Mouse (Mus musculus): Measurements from ENCODE around the gene Slc25a47. TPM values are rescaled to one million over a fixed set of nuclear protein-coding genes. Genes with fewer than 3 reads are reported as not detected.

The Slc25a47 gene
- polyA plus RNA-seq, 1 experiment = 0.82 TPM

GRCm38 (mm10) chr12:108902940-108903339 is 67.1 kb downstream of the Slc25a47 start:
- Histone ChIP-seq H3K4me3 (ENCODE audit: insufficient read depth, low read length) (no peak overlapping the region), H3K27ac (ENCODE audit: insufficient read depth, low read depth, low read length) (no peak overlapping the region), H3K4me1 (ENCODE audit: control insufficient read depth, insufficient read depth, low read length) (peaks cover 6% of the 10 kb centered on the region; the same call in 1 of the 2 replicates)
- no peak for TF ChIP-seq POLR2A (IDR thresholded peaks at IDR 0.05; ENCODE audit: borderline replicate concordance, low read depth, low read length)
- TF ChIP-seq CTCF (IDR thresholded peaks at IDR 0.05; ENCODE audit: low read depth, low read length) = peak; percentile 58

DNA sequence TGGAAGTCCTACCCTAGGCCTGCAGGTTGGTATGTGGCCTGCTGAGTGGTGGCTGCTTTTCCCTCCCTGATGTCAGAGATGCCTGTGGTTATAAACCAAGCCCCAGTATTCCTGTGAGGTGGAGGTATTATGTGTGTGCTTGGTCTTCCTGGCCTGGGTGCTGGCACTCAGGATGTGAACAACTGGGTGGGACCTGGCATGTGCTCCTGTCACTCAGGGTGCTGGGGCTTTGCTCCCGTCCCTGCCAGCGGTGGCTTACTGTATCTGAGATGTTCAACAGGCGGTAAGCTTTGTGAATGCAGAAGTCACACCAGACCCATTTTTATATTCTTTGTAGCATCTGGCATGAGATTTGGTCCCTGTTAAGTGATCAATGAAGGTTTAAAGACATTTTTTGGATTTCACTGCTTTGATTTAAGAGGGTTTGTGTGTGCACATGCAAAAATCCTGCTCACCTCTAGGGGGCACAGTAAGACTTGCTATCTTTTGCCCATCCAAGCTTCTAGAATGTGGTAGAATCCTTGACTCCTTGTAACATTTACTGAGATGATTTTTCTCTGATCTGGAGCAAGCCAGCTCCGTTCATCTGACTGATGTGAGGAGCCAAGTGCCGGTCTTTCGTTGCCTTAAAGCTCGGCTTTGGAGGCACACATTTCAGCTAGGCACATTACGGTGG is 67.9 kb downstream of the Slc25a47 start:
- Histone ChIP-seq H3K27ac (ENCODE audit: insufficient read depth, low read depth, low read length) (no peak overlapping the region), H3K4me3 (ENCODE audit: insufficient read depth, low read length) (no peak overlapping the region), H3K4me1 (ENCODE audit: control insufficient read depth, insufficient read depth, low read length) (peaks cover 6% of the 10 kb centered on the region; the same call in 1 of the 2 replicates)
- no peak for TF ChIP-seq CTCF (IDR thresholded peaks at IDR 0.05; ENCODE audit: low read depth, low read length)
- no peak for TF ChIP-seq POLR2A (IDR thresholded peaks at IDR 0.05; ENCODE audit: borderline replicate concordance, low read depth, low read length)

GRCm38 (mm10) chr12:108904276-108904653 is 68.4 kb downstream of the Slc25a47 start:
- TF ChIP-seq CTCF (IDR thresholded peaks at IDR 0.05; ENCODE audit: low read depth, low read length) (no peak), POLR2A (IDR thresholded peaks at IDR 0.05; ENCODE audit: borderline replicate concordance, low read depth, low read length) (no peak)
- Histone ChIP-seq H3K27ac (ENCODE audit: insufficient read depth, low read depth, low read length) (no peak overlapping the region), H3K4me3 (ENCODE audit: insufficient read depth, low read length) (no peak overlapping the region), H3K4me1 (ENCODE audit: control insufficient read depth, insufficient read depth, low read length) (peaks cover 6% of the 10 kb centered on the region; the same call in 1 of the 2 replicates)

DNA sequence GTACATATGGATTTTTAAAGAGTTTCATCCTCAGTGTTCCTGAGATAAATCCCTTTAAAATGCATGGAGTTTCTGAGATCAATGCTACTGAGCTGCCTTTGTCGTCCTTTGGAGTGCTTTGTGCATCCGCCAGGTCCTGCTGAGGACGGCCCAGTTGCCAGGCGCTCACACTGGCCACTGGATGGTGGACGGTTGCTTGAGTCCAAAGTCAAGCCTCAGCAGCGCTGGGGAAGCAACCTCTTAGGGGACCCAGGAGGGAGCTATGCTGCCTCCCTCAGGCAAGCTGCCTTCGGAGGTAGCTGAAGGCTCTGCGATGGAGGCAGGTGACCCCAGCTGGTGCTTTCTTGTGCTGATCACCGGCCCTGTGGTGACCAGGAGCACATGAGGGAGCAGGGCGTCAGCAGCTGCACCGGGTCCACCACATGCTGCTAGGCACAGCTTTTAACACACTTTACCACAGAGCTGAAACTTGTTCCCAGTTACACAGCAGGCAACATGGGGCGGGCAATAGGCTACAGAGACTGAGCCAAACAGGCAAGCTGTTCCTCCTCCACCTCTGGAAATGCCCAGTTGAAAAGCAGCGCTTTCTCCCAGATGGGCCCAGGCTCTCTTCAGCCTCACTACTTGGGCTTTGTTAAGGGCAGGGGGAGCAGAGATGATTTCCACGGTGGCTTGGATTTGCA is 69.9 kb downstream of the Slc25a47 start:
- no peak overlapping the region for H3K27ac ChIP-seq (ENCODE audit: insufficient read depth, low read depth, low read length)
- TF ChIP-seq CTCF (IDR thresholded peaks at IDR 0.05; ENCODE audit: low read depth, low read length) = no peak
- TF ChIP-seq POLR2A (IDR thresholded peaks at IDR 0.05; ENCODE audit: borderline replicate concordance, low read depth, low read length) = no peak

GRCm38 (mm10) chr12:108906398-108906797 is 70.6 kb downstream of the Slc25a47 start:
- no peak for TF ChIP-seq CTCF (IDR thresholded peaks at IDR 0.05; ENCODE audit: low read depth, low read length)
- no peak for TF ChIP-seq POLR2A (IDR thresholded peaks at IDR 0.05; ENCODE audit: borderline replicate concordance, low read depth, low read length)
- peaks cover 6% of the 10 kb centered on the region for H3K4me1 ChIP-seq (ENCODE audit: control insufficient read depth, insufficient read depth, low read length)
- H3K4me3 ChIP-seq (ENCODE audit: insufficient read depth, low read length) = no peak overlapping the region
- no peak overlapping the region for H3K27ac ChIP-seq (ENCODE audit: insufficient read depth, low read depth, low read length)

More for the DNA sequence above, 69.9 kb downstream of the Slc25a47 start:
- Histone ChIP-seq H3K4me1 (ENCODE audit: control insufficient read depth, insufficient read depth, low read length) (peaks cover 6% of the 10 kb centered on the region; the same call in 1 of the 2 replicates), H3K4me3 (ENCODE audit: insufficient read depth, low read length) (no peak overlapping the region)

Other genes starting within 250 kb of the Slc25a47 start
- not detected in 2 replicates for gene Degs2, start 133.7 kb upstream of the Slc25a47 start, polyA plus RNA-seq (2012; ENCODE audit: insufficient read depth, insufficient read length, missing spikeins)
- 61.0 and 77.7 TPM in 2 replicates for gene Yy1, start 43.1 kb upstream of the Slc25a47 start, polyA plus RNA-seq (2012; ENCODE audit: insufficient read depth, insufficient read length, missing spikeins)
- 0.47 and 0.68 TPM in 2 replicates for gene Slc25a29, start 163 bp upstream of the Slc25a47 start, polyA plus RNA-seq (2012; ENCODE audit: insufficient read depth, insufficient read length, missing spikeins)
- gene Wdr25, start 57.6 kb downstream of the Slc25a47 start, polyA plus RNA-seq (2012; ENCODE audit: insufficient read depth, insufficient read length, missing spikeins) = 4.5 and 4.6 TPM in 2 replicates
- gene Wars, start 58.1 kb downstream of the Slc25a47 start, polyA plus RNA-seq (2012; ENCODE audit: insufficient read depth, insufficient read length, missing spikeins) = 20.5 and 24.8 TPM in 2 replicates
- gene Begain, start 232.2 kb downstream of the Slc25a47 start, polyA plus RNA-seq (2012; ENCODE audit: insufficient read depth, insufficient read length, missing spikeins) = not detected in 2 replicates

Measured in bone marrow macrophage, adult 2 months (primary cell).